In genomic region chr4:89421694-89422354, GRCm38 (mm10) we compare ENCODE assay signal across 10 mouse cellular contexts.
DNase-seq lines count a peak whose midpoint lies in the region; ATAC-seq and TF ChIP-seq lines count a peak whose summit lies in the region.
"Had no signal": no experiment of that assay in that cellular context is flagged by ENCODE, and none has a peak within 500 bp of the region (broad histone marks: within the 10 kb centered on the region; RNA-seq: fewer than 3 reads in every experiment).

No protein-coding gene starts in this region.

- no peak overlapping the region for H3K4me3 ChIP-seq in heart, embryonic 10.5 days
- H3K4me3 ChIP-seq in lung, postnatal 0 days (ENCODE audit: low read depth, low read length): no peak overlapping the region
- no peak overlapping the region for H3K4me3 ChIP-seq in forebrain, embryonic 11.5 days (ENCODE audit: low read depth, low read length)
- H3K4me3 ChIP-seq: heart, embryonic 13.5 days had no signal

- no peaks in the 10 kb centered on the region for H3K4me1 ChIP-seq in heart, embryonic 10.5 days
- no peaks in the 10 kb centered on the region for H3K4me1 ChIP-seq in lung, postnatal 0 days (ENCODE audit: insufficient read depth, low read depth, low read length)
- H3K4me1 ChIP-seq in forebrain, embryonic 11.5 days (replicated peaks; ENCODE audit: control insufficient read depth, insufficient read depth, low read length): no peaks in the 10 kb centered on the region

- WGBS in heart, embryonic 10.5 days: 45% methylated on average over 6 of the region's 6 CpGs
- WGBS in lung, postnatal 0 days: 30% methylated on average over 6 of the region's 6 CpGs
- 80% methylated on average over 6 of the region's 6 CpGs for WGBS in forebrain, embryonic 11.5 days

- peak; percentile 97 for DNase-seq in heart, adult 11 months
- no peak for DNase-seq in heart, embryonic 10.5 days (ENCODE audit: low spot score)
- DNase-seq in adipocyte (ENCODE audit: low spot score): peak; percentile 81
- DNase-seq in gonadal fat pad, adult 2 months (ENCODE audit: low read depth): peak; percentile 19
- peak; percentile 95 for DNase-seq in lung, postnatal 0 days (ENCODE audit: low spot score)
- DNase-seq in thymus, postnatal 36 days: no peak
- no peak for DNase-seq in forebrain, embryonic 11.5 days (ENCODE audit: low spot score)
- DNase-seq in thymus, adult 18-20 months: no peak
- DNase-seq: B cell, adult 2 months had no signal

- ATAC-seq in lung, postnatal 0 days: peak; percentile 99
- no peak for ATAC-seq in forebrain, embryonic 11.5 days (replicated peaks; ENCODE audit: low FRiP score)

- H3K9ac ChIP-seq in lung, postnatal 0 days (replicated peaks; ENCODE audit: low read depth): no peak overlapping the region
- no peak overlapping the region for H3K9ac ChIP-seq in forebrain, embryonic 11.5 days (ENCODE audit: low read length)
- H3K9ac ChIP-seq: heart, embryonic 13.5 days had no signal

- no peaks in the 10 kb centered on the region for H3K27me3 ChIP-seq in heart, embryonic 10.5 days (ENCODE audit: insufficient read depth, poor library complexity, severe bottlenecking)
- H3K27me3 ChIP-seq in lung, postnatal 0 days (replicated peaks; ENCODE audit: insufficient read depth, low read length): no peaks in the 10 kb centered on the region
- H3K27me3 ChIP-seq in forebrain, embryonic 11.5 days (ENCODE audit: control insufficient read depth, insufficient read depth, low read length): no peaks in the 10 kb centered on the region
- H3K27me3 ChIP-seq: heart, embryonic 13.5 days had no signal

- H3K27ac ChIP-seq in heart, embryonic 10.5 days: no peak overlapping the region
- H3K27ac ChIP-seq in lung, postnatal 0 days (ENCODE audit: low read length): peak overlapping the region; percentile 91
- no peak overlapping the region for H3K27ac ChIP-seq in forebrain, embryonic 11.5 days (ENCODE audit: low read depth, low read length)
- H3K27ac ChIP-seq: heart, embryonic 13.5 days had no signal

- no peaks in the 10 kb centered on the region for H3K9me3 ChIP-seq in heart, embryonic 10.5 days
- no peaks in the 10 kb centered on the region for H3K9me3 ChIP-seq in lung, postnatal 0 days (ENCODE audit: low read length)
- no peaks in the 10 kb centered on the region for H3K9me3 ChIP-seq in forebrain, embryonic 11.5 days (ENCODE audit: control insufficient read depth, low read length)
- H3K9me3 ChIP-seq: heart, embryonic 13.5 days had no signal

- H3K36me3 ChIP-seq in heart, embryonic 10.5 days: no peaks in the 10 kb centered on the region
- no peaks in the 10 kb centered on the region for H3K36me3 ChIP-seq in lung, postnatal 0 days (ENCODE audit: insufficient read depth, low read length)
- no peaks in the 10 kb centered on the region for H3K36me3 ChIP-seq in forebrain, embryonic 11.5 days (ENCODE audit: control insufficient read depth, insufficient read depth, low read length)
- H3K36me3 ChIP-seq: heart, embryonic 13.5 days had no signal

- TF ChIP-seq CTCF in lung, postnatal 0 days (IDR thresholded peaks at IDR 0.05): no peak

- H3K4me2 ChIP-seq in lung, postnatal 0 days (replicated peaks; ENCODE audit: low read depth, low read length): no peak overlapping the region
- no peak overlapping the region for H3K4me2 ChIP-seq in forebrain, embryonic 11.5 days (ENCODE audit: low read depth, low read length, severe bottlenecking)
- H3K4me2 ChIP-seq: heart, embryonic 13.5 days had no signal

- TF ChIP-seq EP300 in lung, postnatal 0 days (IDR thresholded peaks at IDR 0.05): peak; percentile 100

Comparison
In these comparisons a context has a peak if more than half of its experiments do, and no peak if none do; other contexts are left out.
1. DNase-seq: peak in heart, adult 11 months (single experiment), adipocyte (single experiment), gonadal fat pad, adult 2 months (single experiment) and lung, postnatal 0 days (single experiment); none in heart, embryonic 10.5 days (single experiment), thymus, postnatal 36 days (0 of 2), forebrain, embryonic 11.5 days (single experiment) and thymus, adult 18-20 months (0 of 2).